Mouse (Mus musculus): Measurements from ENCODE around the gene Tgfbr1.
A peak's percentile ranks its signal among the peaks of the same experiment; 100 is the strongest.
"Not testable (repeated sequence)": the region's sequence is repeated elsewhere in the genome, so short reads cannot be mapped to it uniquely, and the experiment has no call there.

The Tgfbr1 gene

GRCm38 (mm10) chr4:47347022-47347421 lies 6.0 kb upstream of the Tgfbr1 start:
- no peak for DNase-seq (ENCODE audit: low read depth, low spot score)

GRCm38 (mm10) chr4:47349759-47350158 lies 3.3 kb upstream of the Tgfbr1 start:
- DNase-seq (ENCODE audit: low read depth, low spot score): no peak

DNA sequence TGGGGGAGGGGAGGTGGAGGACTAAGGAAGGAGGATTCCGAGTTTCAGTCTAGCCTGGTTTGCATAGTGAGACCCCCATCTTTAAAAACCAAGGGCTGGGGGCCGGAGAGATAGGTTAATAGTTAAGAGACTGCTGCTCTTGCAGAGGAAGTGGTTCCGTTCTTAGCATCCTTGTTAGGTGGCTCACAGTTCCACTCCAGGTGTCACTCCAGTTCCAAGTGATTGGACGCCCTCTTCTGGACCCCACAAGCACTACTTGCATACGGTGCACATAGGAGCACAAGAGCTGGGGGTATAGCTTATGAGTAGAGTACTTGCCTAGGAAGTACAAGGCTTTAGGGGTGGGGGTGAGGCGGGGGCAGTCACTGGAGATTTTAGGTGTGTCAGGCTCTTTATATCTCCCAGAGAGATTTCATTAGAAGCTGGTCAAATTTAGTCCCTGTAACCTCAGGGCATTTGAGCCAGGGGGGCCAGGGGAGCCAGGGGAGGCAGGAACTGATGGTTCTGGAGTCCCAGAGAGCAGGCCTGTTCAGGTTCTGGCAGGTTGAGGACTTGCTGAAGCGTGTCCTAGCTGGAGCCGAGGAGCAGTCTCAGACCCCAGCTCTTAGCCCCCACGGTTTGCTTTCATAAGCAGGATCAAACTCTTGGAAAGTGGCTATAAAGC lies 1.5 kb upstream of the Tgfbr1 start:
- peak; percentile 79 for DNase-seq (ENCODE audit: low read depth, low spot score)

DNA sequence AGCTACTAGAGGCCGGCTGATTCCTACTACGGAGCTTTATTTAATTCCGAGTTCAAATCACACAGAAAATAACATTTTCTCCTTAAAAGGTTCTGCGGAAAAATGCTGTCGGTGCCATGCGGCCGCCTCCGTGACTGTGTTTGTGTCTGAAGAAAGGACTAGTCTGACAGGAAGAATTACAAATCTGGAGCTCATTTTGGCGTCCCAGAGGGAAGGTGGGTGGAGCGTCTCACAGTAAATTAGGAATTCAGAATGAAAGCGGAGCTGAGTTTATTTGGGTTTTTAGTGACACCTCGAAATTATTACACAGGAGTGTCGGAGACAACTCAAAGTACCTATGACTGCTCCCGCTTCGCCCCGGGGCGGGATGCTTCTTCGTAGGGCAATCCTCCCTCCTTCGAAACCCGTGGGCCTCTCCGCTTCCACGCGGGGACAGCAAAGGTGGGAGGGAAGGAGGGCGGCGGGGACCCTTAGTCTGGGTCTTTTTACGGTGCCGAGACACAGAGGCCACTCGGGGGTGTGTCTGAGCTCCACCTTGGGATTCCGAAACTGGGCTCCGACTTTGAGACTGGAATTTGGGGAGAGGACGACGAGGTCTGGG lies 861 bp upstream of the Tgfbr1 start:
- peak; percentile 33 for DNase-seq (ENCODE audit: low read depth, low spot score)

- peak; percentile 40 for DNase-seq (ENCODE audit: low read depth, low spot score)
Measured at GRCm38 (mm10) chr4:47353416-47354111, 542 bp downstream of the Tgfbr1 start.

GRCm38 (mm10) chr4:47354304-47354703 lies 1.3 kb downstream of the Tgfbr1 start:
- no peak for DNase-seq (ENCODE audit: low read depth, low spot score)

GRCm38 (mm10) chr4:47362662-47363061 lies 9.6 kb downstream of the Tgfbr1 start:
- no peak for DNase-seq (ENCODE audit: low read depth, low spot score)

DNA sequence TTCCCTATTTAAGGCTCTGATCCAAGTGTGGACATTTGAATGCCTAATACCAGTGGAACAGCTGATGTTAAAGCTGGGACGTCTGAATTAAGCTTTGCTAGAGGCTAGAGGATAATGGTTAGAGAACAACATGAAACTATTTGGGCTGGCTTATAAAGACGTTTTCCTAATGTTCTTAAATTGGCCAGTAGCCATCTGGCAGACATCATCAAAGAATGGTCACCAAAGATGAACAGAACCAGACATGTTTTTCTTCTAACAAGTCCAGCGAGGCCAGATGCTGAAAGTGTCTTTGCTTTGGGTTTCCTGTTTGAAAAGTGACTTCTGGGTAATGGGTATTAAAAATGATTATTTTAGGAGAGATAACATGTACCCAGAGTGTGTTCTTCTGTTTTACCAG lies 10.1 kb downstream of the Tgfbr1 start:
- DNase-seq (ENCODE audit: low read depth, low spot score): no peak

DNA sequence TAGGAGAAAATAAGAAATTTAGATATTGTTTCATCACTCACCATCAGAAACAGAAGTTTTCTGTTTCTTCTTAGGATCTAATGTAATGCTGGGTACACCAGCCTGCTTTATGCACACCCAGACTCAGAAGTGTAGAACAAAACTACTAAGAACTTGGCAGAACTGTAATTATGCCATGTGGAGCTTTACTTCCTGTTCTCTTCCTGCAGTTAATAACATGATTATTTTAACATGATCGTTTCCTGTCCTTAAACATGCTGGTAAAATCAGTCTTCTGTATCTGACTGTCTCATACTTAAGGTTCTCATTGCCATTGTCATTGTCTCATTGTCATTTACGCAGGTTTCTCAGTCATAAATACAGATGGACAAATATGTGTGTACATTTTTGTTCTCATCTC lies 15.7 kb downstream of the Tgfbr1 start:
- no peak for DNase-seq (ENCODE audit: low read depth, low spot score)

- DNase-seq (ENCODE audit: low read depth, low spot score): no peak
Measured at GRCm38 (mm10) chr4:47378716-47379115, 25.7 kb downstream of the Tgfbr1 start.

DNA sequence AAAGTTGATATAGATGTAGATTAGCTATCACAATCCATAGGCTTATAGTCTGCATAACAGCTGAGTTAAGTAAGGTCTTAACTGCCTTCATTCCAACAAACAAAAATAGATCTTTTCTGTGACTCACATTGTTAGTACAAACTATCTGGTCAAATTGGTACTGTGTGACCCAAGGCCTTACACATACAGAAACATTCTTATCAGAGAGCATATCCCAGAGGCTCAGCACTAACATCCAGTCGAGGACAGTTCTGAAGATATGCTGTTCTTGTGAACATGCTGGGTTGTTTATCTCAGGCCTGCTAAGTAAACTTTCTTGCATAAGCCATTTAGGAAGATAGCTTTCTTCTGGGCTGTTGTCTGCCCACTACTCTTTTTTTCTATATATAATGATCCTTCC lies 29.4 kb downstream of the Tgfbr1 start:
- no peak for DNase-seq (ENCODE audit: low read depth, low spot score)

DNA sequence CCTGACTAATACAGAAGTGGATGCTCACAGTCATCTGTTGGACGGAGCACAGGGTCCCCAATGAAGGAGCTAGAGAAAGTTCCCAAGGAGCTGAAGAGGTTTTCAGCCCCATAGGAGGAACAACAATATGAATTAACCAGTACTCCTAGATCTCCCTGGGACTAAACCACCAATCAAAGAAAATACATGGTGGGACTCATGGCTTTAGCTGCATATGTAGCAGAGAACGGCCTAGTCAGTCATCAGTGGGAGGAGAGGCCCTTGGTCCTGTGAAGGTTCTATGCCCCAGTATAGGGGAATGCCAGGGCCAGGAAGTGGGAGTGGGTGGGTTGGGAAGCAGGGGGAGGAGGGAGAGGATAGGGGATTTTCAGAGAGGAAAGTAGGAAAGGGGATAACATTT lies 38.9 kb downstream of the Tgfbr1 start:
- DNase-seq (ENCODE audit: low read depth, low spot score): not testable (repeated sequence)

GRCm38 (mm10) chr4:47396251-47396650 lies 43.2 kb downstream of the Tgfbr1 start:
- DNase-seq (ENCODE audit: low read depth, low spot score): no peak

DNA sequence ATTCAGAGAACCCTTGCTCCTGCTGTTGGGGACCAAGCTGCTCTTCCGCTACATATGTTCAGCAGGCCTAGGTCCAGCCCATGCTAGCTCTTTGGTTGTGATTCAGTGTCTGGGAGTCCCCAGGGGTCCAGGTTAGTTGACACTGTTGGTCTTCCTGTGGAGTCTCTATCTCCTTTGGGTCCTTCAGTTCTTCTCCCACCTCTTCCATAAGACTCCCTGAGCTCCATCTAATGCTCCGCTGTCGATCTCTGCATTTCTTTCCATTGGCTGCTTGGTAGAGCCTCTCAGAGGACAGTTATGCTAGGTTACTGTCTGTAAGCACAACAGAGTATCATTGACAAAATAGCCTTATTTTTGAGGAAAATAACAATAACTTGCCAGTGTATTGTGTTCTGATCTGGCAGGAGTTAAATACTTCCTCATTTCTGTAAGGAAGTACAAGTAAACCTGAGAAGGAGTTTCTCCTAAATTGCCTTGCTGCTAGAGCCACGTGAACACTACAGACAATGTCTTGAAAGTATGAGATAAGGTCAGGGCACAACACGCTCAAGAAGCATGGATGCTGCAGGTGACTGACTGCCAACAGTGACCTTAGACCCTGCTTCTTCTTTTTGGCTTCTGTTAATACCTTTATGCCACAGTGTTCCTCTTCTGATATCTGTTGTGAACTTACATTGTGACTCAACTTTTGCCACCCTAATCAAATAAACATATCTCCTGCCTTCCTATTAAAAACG lies 45.1 kb downstream of the Tgfbr1 start:
- no peak for DNase-seq (ENCODE audit: low read depth, low spot score)

DNA sequence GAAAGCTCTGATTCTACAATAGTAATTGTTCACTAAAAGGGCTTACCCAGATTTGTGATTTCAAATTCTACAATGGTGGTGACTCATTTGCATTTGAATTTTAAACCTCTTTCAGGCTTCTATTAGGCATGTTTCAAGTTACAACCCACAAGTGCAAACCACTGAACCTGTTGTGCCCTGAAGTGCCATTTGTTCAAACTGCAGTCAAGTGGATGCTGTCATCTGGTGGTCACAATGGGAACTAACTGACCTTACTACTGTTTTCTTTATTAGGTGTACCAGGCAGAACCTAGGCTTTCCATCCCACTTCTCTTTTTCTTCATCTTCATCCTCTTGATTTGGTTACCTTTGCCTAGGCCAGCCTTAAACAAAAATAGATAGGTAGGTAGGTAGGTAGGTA lies 46.8 kb downstream of the Tgfbr1 start:
- peak; percentile 30 for DNase-seq (ENCODE audit: low read depth, low spot score)

DNA sequence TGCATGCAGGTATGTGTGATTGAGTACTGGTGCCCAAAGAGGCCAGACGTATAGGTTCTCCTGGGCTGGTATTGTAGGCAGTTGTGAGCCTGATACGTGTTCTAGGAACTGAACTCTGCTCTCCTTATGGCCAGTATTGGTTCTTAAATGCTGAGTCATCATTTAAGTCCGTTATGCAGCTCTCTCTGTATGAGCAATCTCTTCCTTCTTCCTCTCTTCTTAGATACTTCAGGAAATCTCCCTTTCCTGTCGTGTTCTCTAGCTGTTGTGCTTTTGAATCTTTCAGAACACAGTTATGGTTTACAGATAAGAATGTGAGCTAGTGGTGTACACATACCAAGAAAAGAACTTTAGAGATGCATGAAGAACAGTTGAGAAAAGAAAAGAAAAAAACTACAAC lies 47.3 kb downstream of the Tgfbr1 start:
- DNase-seq (ENCODE audit: low read depth, low spot score): no peak

GRCm38 (mm10) chr4:47402200-47402599 lies 49.2 kb downstream of the Tgfbr1 start:
- no peak for DNase-seq (ENCODE audit: low read depth, low spot score)

DNA sequence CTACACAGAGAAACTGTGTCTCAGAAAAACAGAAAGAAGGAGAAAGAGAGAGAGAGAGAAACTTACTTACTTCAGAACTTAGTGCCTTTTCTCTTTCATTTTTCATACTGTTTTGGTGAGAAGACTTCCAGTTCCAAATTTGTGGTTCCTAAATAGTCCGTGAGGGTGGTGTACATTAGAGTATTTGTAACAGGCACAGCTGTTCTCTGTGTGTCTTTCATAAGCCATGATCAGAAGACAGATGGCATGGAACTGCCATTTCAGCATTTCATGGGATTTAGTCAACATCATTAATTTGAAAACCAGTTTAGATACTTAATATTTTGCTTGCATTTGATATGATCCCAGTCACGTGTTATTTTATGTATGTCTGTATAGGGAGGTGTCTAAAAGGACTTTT lies 51.5 kb downstream of the Tgfbr1 start:
- no peak for DNase-seq (ENCODE audit: low read depth, low spot score)

DNA sequence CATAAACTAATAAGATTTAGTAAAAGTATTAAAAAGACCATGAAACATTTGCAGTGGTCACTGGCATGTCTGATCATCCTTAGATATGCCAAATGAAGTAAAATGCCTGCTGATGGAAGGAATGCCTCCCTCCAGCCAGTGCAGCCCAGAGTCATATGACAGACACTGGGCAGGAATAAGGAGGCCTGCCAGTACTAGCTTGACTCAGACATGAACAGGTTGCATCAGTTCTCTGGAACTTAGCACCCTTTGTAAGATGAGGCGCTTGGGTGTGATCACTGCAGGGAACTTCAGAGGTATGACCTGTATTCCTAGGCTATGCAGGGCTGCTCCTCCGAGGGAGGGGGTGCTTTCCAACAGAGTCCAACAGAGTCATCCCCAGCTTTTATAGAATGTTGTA lies 54.1 kb downstream of the Tgfbr1 start:
- no peak for DNase-seq (ENCODE audit: low read depth, low spot score)

DNA sequence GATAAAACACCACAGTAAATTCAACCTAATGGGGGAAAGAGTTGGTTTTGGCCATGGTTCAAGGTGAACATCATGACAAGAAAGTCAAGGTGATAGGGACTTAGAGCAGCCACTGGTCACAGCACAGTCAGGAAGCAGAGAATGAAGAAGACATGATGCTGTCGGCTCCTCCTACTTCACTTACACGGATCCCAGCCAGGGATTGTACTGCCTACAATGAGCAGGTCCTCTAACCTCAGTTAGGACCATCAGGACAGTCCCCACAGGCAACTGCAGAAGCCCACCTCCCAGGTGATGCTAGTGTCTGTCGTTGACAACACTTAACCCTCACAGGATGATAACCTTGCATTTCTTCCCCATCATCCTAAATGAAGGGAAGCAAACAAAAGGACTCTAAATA lies 64.8 kb downstream of the Tgfbr1 start:
- DNase-seq (ENCODE audit: low read depth, low spot score): no peak

GRCm38 (mm10) chr4:47419268-47419973 lies 66.4 kb downstream of the Tgfbr1 start:
- no peak for DNase-seq (ENCODE audit: low read depth, low spot score)

GRCm38 (mm10) chr4:47420191-47420590 lies 67.2 kb downstream of the Tgfbr1 start:
- DNase-seq (ENCODE audit: low read depth, low spot score): no peak

Measured in ES-CJ7 (cell line).